Mouse (Mus musculus) cortical plate, adult 2 months (tissue): ENCODE measurements at regions not wholly inside any gene's neighbourhood (a gene's known extent, or its start where the extent isn't known, plus 50 kb on each side); places are given as distances from the start of the nearest gene placed in this dataset.

Source experiments
- CTCF ChIP-seq: fragments of 200-500 bp; IDR thresholded peaks from 2 replicates; pipeline ENCODE4 v1.5.1; 2011; ENCODE audit warnings: mild to moderate bottlenecking, control low read depth, low read length; ENCODE audit not compliant: insufficient read depth; ENCODE audit errors: extremely low read depth
- POLR2A ChIP-seq: fragments of 200-500 bp; IDR thresholded peaks from 2 replicates; pipeline ENCODE4 v1.6.1; 2011; ENCODE audit warnings: mild to moderate bottlenecking, low read length, control low read depth; ENCODE audit not compliant: insufficient read depth; ENCODE audit errors: extremely low read depth

DNA sequence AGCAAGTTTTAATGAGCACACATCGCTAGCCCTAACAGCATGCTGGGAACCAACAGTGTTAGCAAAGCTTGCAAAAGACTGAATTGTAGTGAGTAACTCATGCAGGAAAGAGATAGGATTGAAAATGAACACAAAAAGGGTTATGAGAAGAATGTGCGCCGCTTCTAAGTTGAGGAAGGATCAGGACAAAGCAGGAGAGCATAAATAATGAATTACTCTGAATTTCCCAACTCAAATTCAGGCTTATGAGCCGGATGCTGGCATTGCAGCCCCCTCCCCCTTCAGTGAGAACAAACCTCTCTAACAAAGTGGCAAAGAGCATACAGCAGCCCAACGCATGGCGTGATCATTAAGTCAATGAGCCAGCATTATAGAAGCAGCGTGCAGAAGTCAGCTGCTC lies 243.6 kb upstream of the Clec14a start:
- TF ChIP-seq POLR2A, result no peak
- TF ChIP-seq CTCF, result no peak
